Mouse (Mus musculus) heart, adult 2 months (tissue): ENCODE measurements around the gene Gm10720. TPM values are rescaled to one million over a fixed set of nuclear protein-coding genes. Genes with fewer than 3 reads are reported as not detected.
"Not testable (repeated sequence)": the region's sequence is repeated elsewhere in the genome, so short reads cannot be mapped to it uniquely, and the experiment has no call there.

Experiments
- DNase-seq, 2 experiments: peaks; one replicate each; pipeline ENCODE4 v3.0.0; 2021
- H3K27ac ChIP-seq: fragments of 200-600 bp; 2 replicates; pipeline ENCODE4 v1.8.1; 2022
- H3K27me3 ChIP-seq: fragments of 200-500 bp; 2 replicates; pipeline ENCODE4 v1.6.1; 2012; ENCODE audit warnings: mild to moderate bottlenecking, low read length, inconsistent platforms, mixed read lengths; ENCODE audit not compliant: control insufficient read depth, insufficient read depth
- H3K36me3 ChIP-seq: fragments of 200-500 bp; 2 replicates; pipeline ENCODE4 v1.6.1; 2012; ENCODE audit warnings: low read length, inconsistent platforms; ENCODE audit not compliant: control insufficient read depth, insufficient read depth
- H3K4me1 ChIP-seq: fragments of 200-500 bp; 2 replicates; pipeline ENCODE4 v1.6.1; 2011; ENCODE audit warnings: low read length; ENCODE audit not compliant: control insufficient read depth, insufficient read depth
- H3K4me3 ChIP-seq: fragments of 200-600 bp; 2 replicates; pipeline ENCODE4 v1.8.1; 2022
- H3K79me2 ChIP-seq: fragments of 200-500 bp; replicated peaks from 2 replicates; pipeline ENCODE4 v1.6.1; 2012; ENCODE audit warnings: mild to moderate bottlenecking, inconsistent platforms, low read length, moderate library complexity, mixed read lengths; ENCODE audit not compliant: control insufficient read depth, insufficient read depth
- H3K9ac ChIP-seq: fragments of 200-500 bp; 2 replicates; pipeline ENCODE4 v1.6.1; 2012; ENCODE audit warnings: low read depth, mild to moderate bottlenecking, control low read depth, inconsistent platforms, low read length, mixed read lengths
- WGBS: fragments of 180-500 bp; shearing (Covaris S2); methylation state at CpG from one replicate; pipeline ENCODE4 v1.1.7; 2018; 5-methylcytosine and 5-hydroxymethylcytosine counted together
- intact Hi-C: fragments of 180-260 bp; cut with DNase I; formaldehyde crosslinking; loops from one replicate; pipeline ENCODE4 v1.15.1; 2025
- polyA plus RNA-seq: library from polyadenylated mRNA; depleted of rRNA; stranded (reverse); fragments of >200 nt; gene quantifications from 2 replicates; pipeline ENCODE4 v1.2.3, GENCODE M21; 2012
- total RNA-seq, 2 experiments: library from RNA; stranded (reverse); gene quantifications; 2 replicates each; pipeline ENCODE4 v1.2.3; 2021

Gene Gm10720
- total and polyA plus RNA-seq, 3 experiments, result not detected

GRCm38 (mm10) chr9:3023985-3024648, 8.7 kb downstream of the Gm10720 start:
- H3K9ac ChIP-seq, intact Hi-C loops, H3K4me1 ChIP-seq, H3K27ac ChIP-seq, H3K79me2 ChIP-seq, H3K4me3 ChIP-seq, H3K27me3 ChIP-seq, H3K36me3 ChIP-seq: not testable (repeated sequence)
- 77% methylated on average over 16 of the region's 16 CpGs for WGBS
- DNase-seq, result peak; percentile 42 to 44

- 71% methylated on average over 12 of the region's 12 CpGs for WGBS
- DNase-seq, result peak; percentile 6 to 21
- H3K27me3 ChIP-seq, result not testable (repeated sequence)
These were observed 9.5 kb downstream of the Gm10720 start, which contains the start of gene Gm10717 for GRCm38 (mm10) chr9:3024912-3025467. Gene Gm10717 (plus strand): TSS chr9:3025417.

GRCm38 (mm10) chr9:3025653-3026052, 10.2 kb downstream of the Gm10720 start:
- H3K27me3 ChIP-seq, H3K9ac ChIP-seq, H3K36me3 ChIP-seq, H3K4me3 ChIP-seq, H3K79me2 ChIP-seq, H3K4me1 ChIP-seq, H3K27ac ChIP-seq, intact Hi-C loops: not testable (repeated sequence)
- WGBS, result 69% methylated on average over 5 of the region's 6 CpGs
- peak in 1 of 2 experiments; percentile 48 for DNase-seq

More at GRCm38 (mm10) chr9:3024912-3025467, 9.5 kb downstream of the Gm10720 start, which contains the start of gene Gm10717:
- H3K4me1 ChIP-seq, intact Hi-C loops, H3K4me3 ChIP-seq, H3K9ac ChIP-seq, H3K79me2 ChIP-seq, H3K36me3 ChIP-seq, H3K27ac ChIP-seq: not testable (repeated sequence)

- WGBS, result 74% methylated on average over 5 of the region's 5 CpGs
- H3K4me1 ChIP-seq, H3K4me3 ChIP-seq, H3K36me3 ChIP-seq, H3K27ac ChIP-seq, H3K27me3 ChIP-seq, H3K9ac ChIP-seq, DNase-seq, H3K79me2 ChIP-seq, intact Hi-C loops: not testable (repeated sequence)
These were observed 10.7 kb downstream of the Gm10720 start for GRCm38 (mm10) chr9:3026136-3026535.

- WGBS, result 64% methylated on average over 9 of the region's 9 CpGs
- H3K27ac ChIP-seq, H3K27me3 ChIP-seq, H3K36me3 ChIP-seq, DNase-seq, H3K79me2 ChIP-seq, H3K9ac ChIP-seq, intact Hi-C loops, H3K4me3 ChIP-seq, H3K4me1 ChIP-seq: not testable (repeated sequence)
These were observed 11.3 kb downstream of the Gm10720 start for GRCm38 (mm10) chr9:3026741-3027140.

GRCm38 (mm10) chr9:3027200-3027599, 11.7 kb downstream of the Gm10720 start:
- H3K4me3 ChIP-seq, H3K9ac ChIP-seq, DNase-seq, H3K4me1 ChIP-seq, H3K79me2 ChIP-seq, H3K36me3 ChIP-seq, H3K27ac ChIP-seq, H3K27me3 ChIP-seq, intact Hi-C loops: not testable (repeated sequence)
- 70% methylated on average over 9 of the region's 9 CpGs for WGBS

GRCm38 (mm10) chr9:3029276-3030000, 14.0 kb downstream of the Gm10720 start:
- H3K36me3 ChIP-seq, H3K9ac ChIP-seq, H3K4me1 ChIP-seq, H3K27ac ChIP-seq, H3K4me3 ChIP-seq, intact Hi-C loops, DNase-seq, H3K79me2 ChIP-seq, H3K27me3 ChIP-seq: not testable (repeated sequence)
- 65% methylated on average over 14 of the region's 16 CpGs for WGBS

GRCm38 (mm10) chr9:3030677-3031318, 15.3 kb downstream of the Gm10720 start:
- H3K4me1 ChIP-seq, H3K27me3 ChIP-seq, H3K9ac ChIP-seq, DNase-seq, H3K79me2 ChIP-seq, H3K36me3 ChIP-seq, intact Hi-C loops, H3K27ac ChIP-seq, H3K4me3 ChIP-seq: not testable (repeated sequence)
- 54% methylated on average over 2 of the region's 10 CpGs for WGBS

GRCm38 (mm10) chr9:3034299-3034698, 18.8 kb downstream of the Gm10720 start, which contains the start of gene Gm17535:
Gene Gm17535 (plus strand): TSS chr9:3034599.
- H3K9ac ChIP-seq, H3K4me1 ChIP-seq, DNase-seq, intact Hi-C loops, H3K27ac ChIP-seq, H3K79me2 ChIP-seq, H3K4me3 ChIP-seq, H3K36me3 ChIP-seq, H3K27me3 ChIP-seq: not testable (repeated sequence)
- 42% methylated on average over 1 of the region's 8 CpGs for WGBS
